Mouse (Mus musculus) urinary bladder, postnatal 36 days (tissue): ENCODE data around the gene Ring1.
A peak's percentile ranks its signal among the peaks of the same experiment; 100 is the strongest.
"Not testable (repeated sequence)": the region's sequence is repeated elsewhere in the genome, so short reads cannot be mapped to it uniquely, and the experiment has no call there.

Experiments
- DNase-seq, 2 experiments: peaks; one replicate each; pipeline ENCODE4 v3.0.0; 2022; ENCODE audit warnings: low spot score in 2 of 2, mixed read lengths in 1 of 2

Ring1 gene

DNA sequence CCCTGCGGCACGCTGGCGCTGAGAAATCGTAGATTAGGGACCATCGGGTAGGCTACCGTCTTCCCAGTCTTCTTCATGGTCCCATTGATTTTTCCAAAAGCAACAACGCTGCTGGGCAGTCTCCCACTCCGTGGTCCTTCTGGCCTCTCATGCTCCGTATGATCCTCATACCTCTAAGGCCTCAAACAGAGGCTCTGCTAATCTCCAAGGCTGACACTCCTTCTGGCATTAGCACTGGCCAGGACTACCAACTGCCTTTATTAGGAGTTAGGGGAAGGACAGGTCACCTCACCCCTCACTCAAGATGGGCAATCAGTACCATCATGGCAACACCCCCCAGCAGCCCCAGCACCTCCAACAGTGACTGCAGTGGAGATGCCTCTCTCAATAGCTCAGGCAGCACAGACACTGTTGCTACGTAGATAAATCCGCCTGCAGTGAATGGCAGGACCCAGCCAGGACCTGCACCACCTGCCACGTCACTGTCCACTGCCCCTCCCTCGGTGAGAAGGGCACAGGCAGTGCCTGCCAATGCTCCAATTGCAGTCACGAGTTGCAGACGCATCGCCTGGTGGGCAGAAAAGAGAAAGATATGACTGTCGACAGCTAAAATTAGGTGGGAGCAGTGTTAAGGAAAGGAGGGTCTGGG, 4.1 kb upstream of the Ring1 start:
- DNase-seq, result no peak

DNA sequence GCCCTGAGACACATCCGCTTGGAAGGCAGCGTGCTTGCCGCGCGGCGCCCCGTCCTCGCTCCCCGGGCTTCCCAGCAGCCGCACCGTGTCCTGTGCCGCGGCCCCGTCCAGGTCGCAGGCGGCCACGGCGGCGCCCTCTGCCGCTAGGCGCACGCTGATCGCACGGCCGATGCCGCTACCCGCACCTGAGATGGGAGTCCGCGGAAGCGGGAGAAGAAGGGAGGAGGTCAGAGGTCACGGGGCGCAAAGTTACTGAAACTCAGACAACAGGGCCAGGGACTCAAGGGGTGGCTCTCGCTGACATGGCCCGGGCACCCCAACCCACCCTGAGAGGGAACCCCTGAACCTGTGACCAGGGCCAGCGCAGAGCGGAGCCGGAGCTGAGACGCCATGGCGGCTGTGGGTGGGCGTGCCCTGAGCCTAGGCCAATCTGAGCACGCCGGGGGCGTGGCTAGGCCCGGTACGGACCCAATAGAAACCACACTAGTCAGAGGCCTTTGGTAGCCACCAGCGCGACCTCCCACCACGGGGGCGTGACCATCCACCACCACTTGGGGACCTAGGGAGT, 3.3 kb upstream of the Ring1 start, which contains the start of gene H2-Ke6:
Gene H2-Ke6, minus strand, starts transcription at position 405 of the 568 bp plus-strand sequence.
- peak; percentile 88 to 93 for DNase-seq

DNA sequence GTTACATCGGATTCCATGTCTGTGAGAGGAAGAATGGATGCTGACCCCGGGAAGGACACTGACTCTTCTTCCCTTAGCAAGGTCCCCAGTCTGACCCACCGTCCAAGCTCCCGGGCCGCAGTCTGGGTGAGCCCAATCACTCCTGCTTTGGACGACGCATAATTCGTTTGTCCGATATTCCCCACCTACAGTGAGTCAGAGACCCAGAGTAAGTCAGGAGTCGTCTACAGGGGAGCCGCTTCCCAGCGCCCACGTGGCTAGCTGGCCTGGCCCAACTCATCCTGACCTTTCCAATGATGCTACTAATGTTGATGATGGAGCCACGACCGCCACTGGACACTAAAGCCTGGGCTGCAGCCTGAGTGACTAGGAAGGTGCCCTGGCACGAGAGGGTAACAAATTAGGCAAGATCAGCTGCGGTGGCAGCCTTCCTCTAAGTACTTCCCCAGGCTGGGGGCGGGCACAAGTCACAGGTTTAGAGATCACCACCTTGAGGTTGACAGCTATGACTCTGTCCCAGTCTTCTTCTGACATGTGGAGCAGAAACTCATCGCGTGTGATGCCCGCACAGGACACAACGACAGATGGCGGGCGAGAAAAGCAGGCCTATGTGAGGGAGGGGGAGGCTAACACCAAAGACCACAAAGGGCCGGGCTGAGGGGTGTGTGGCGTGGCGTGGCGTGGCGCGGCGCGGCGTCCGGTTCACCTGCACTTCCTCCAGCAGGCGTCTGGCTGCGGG, 2.6 kb upstream of the Ring1 start:
- no peak for DNase-seq

GRCm38 (mm10) chr17:34026221-34026620, 1.7 kb upstream of the Ring1 start:
- DNase-seq, result no peak

GRCm38 (mm10) chr17:34025756-34026151, 1.3 kb upstream of the Ring1 start:
- DNase-seq, result no peak

GRCm38 (mm10) chr17:34024861-34025755, 628 bp upstream of the Ring1 start:
- no peak for DNase-seq

GRCm38 (mm10) chr17:34023678-34024077, 802 bp downstream of the Ring1 start:
- DNase-seq, result no peak

GRCm38 (mm10) chr17:34022987-34023386, 1.5 kb downstream of the Ring1 start:
- no peak for DNase-seq

DNA sequence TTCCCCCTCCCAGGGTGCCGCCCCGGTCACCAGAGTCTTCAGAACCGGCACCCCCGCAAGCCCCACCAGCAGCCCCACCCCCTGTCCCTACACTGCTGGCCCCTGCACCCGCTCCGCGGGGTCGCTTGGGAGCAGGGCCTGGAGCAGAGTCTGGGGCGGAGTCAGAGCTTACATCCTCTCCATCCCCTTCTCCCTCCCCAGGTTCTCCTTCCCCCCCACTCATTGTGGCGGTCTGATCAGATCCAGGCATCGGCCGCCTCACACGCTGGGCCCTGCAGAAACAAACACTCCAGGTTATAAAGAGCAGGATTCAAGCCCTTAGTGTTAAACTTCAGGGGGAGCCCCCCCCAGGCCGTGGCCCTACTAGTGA, 2.1 kb downstream of the Ring1 start:
- DNase-seq, result no peak

DNA sequence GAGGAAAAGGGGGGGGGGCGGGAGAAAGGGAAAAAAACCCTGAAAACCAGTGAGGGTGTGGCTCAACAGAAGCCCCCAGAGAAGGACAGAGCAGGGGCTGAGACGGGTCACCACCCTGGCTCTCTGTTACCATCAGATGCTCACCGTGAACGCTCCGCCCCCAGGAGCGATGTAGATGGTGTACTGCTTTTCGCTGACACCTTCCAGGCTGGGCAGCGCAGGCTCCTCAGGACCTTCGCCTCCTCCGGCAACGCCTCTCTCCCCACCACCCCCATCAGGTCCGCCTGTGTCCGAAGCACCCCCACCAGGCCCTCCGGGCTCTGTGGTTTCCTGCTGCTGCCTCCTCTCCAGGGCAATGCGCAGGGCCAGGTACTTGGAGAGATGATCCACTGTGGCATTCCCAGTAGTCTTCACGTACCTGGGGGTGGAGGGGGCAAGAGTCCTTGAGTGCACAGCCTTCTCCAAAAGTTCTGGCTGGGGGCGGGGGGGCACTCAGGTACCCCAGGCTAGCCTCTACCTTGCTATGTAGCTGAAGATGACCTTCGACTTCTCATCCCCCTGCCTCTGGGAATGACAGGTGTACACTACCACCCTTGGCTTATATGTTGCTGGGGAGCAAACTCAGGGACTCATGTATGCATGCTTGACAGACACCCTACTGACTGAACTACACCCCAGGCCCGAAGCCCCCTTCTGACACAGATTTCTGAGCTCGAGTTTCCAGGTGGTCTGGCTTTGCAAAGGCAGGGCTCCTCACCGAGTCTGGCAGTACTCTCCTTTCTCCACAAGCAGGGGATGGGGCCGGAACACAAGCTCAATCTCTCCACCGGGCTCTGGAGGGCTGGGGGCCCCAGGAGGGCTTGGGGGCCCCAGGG, 2.7 kb downstream of the Ring1 start:
- DNase-seq, result no peak

GRCm38 (mm10) chr17:34013436-34013835, 11.0 kb downstream of the Ring1 start:
- DNase-seq, result no peak

GRCm38 (mm10) chr17:34010156-34010555, 14.3 kb downstream of the Ring1 start:
- no peak for DNase-seq

GRCm38 (mm10) chr17:34006570-34006969, 17.9 kb downstream of the Ring1 start:
- DNase-seq, result no peak

DNA sequence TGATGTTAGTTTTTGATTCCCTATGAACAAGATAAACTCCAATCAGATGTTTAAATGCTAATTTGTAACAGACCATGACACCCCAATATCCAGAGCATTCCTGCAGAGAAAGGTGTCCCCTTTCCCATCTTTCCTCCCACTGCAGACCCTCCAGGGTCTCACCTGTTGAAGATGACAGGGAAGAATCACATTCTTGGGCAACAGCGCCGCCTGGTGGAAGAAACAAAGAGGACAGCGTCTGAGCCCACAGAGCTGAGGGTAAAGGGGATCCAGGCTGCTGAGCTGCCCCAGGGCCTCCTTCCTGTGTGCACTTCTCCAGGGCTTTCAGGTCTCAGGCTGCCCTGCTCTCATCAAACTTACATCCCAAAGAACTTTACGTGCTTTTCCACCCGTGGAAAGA, 21.1 kb downstream of the Ring1 start:
- DNase-seq, result no peak

DNA sequence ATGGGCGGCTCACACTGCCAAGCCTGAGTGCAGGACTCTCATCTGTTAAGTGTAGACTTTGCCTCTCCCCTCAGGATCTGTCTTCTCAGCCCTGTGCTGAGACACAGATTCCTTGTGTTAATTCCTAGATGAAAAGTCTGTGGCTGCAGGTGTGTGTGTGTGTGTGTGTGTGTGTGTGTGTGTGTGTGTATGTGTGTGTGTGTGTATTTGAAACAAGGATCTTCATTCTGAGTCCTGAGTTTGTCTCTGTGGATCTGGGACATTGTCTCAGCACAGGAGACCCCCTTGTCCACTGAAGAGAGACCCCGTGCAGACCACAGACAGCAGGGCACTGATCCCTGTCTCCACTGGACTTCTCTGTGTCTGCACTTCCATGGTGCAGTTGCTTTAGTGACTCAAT, 23.7 kb downstream of the Ring1 start:
- not testable (repeated sequence) for DNase-seq

GRCm38 (mm10) chr17:34000150-34000537, 24.3 kb downstream of the Ring1 start, which contains the start of gene H2-K1:
TSS of gene H2-K1 (minus strand) at chr17:34000347.
- peak; percentile 91 to 93 for DNase-seq

- no peak for DNase-seq
These were observed 24.9 kb downstream of the Ring1 start for GRCm38 (mm10) chr17:33999341-34000149.

DNA sequence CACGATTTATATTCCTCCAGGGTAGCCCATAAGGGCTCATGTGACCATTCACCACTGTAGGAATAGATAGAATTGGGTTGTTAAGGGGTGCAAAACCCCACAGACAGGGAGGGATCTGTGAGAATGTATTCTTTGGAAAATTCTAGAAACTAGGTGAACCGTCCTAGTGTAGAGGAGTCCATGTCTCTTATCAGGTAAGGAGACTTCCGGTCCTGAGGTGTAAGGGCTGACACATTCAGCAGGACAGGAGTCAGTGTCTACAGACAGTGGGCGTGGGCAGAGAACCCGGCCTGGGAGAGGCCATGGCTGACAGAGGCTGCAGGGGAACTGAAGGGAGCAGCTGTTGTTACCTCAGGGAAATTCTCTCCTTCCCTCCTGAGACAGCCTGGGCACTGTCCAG, 25.8 kb downstream of the Ring1 start:
- not testable (repeated sequence) for DNase-seq

- DNase-seq, result not testable (repeated sequence)
These were observed 27.5 kb downstream of the Ring1 start for GRCm38 (mm10) chr17:33997025-33997424.

DNA sequence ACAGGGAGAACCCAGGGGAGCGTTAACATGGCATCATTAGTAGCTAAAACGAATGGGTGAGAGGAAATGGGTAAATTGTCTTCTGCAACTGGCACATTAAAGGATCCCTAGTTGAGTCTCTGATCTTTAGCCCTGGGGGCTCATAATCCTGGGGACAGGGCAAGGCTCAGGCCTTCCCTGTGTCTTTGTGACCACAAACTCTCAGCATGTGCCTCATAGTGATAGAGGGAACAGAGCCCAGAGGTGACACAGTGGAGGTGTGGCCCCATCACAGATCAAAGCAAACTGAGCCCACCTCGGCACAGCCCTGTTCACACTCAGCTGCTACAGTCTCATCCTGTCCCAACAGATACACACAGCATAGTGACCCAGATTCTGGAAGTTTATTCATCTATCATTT, 28.8 kb downstream of the Ring1 start:
- DNase-seq, result no peak
